Comparison of ENCODE assay signal across 8 mouse cellular contexts in the genomic region with DNA sequence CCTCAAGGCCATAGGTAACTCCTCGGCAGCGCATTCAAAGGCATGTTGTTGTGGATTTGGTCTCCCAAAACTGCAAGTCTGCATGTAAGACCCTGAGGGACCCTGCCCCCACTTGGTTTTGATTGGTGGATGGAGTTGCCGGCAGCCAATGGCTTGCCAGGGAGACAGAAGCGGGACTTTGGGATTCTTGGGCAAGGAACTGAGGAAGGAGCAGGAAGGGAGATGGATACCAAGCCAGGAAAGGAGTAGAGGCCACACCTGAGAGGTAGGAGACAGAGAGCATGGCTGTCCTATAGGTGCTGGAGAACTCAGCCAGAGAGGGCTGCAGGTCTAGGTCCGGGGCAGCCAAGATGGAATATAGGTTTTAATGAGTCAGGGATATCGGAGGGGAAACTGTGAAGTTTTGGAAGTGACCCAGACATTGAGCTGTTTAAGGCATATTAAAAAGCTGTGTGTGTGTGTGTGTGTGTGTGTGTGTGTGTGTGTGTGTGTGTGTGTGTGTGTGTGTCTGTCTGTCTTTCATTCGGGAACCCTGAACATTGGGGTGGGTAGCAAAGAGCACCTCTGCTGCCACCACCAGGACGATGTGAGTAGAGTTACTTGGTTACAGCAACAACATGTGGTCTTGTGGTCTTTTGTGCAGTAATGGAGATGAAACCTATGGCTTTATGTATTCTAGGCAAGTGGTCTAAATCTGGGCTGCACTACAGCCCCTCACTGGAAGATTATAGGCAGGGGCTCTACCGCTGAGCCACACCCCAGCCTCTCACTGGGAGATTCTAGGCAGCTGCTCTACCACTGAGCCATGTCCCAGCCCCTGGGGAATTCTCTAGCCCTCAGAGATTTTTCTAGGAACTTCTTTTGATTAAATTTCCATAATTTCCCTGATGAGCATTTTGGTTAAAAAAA. TPM values are rescaled to one million over a fixed set of nuclear protein-coding genes. Genes with fewer than 3 reads are reported as not detected.
DNase-seq lines count a peak whose midpoint lies in the region; ATAC-seq and TF ChIP-seq lines count a peak whose summit lies in the region.

No protein-coding gene starts in this region.

- no peaks in the 10 kb centered on the region for H3K4me1 ChIP-seq in lung, embryonic 14.5 days (ENCODE audit: insufficient read depth)
- no peaks in the 10 kb centered on the region for H3K4me1 ChIP-seq in embryonic facial prominence, embryonic 14.5 days (ENCODE audit: control insufficient read depth, insufficient read depth, low read length)

- no peaks in the 10 kb centered on the region for H3K27me3 ChIP-seq in lung, embryonic 14.5 days (ENCODE audit: insufficient read depth, low read length)
- H3K27me3 ChIP-seq in embryonic facial prominence, embryonic 14.5 days (replicated peaks; ENCODE audit: control insufficient read depth, insufficient read depth, low read length), result no peaks in the 10 kb centered on the region

- peak; percentile 64 for DNase-seq in lung, embryonic 14.5 days
- no peak for DNase-seq in lung, postnatal 4 days
- peak; percentile 40 for DNase-seq in embryonic facial prominence, embryonic 14.5 days (ENCODE audit: low spot score)
- peak; percentile 46 for DNase-seq in induced T-regulatory cell, adult 2 months (ENCODE audit: low read depth)
- DNase-seq in urinary bladder, postnatal 4 days (ENCODE audit: low spot score in 2 of 2), result no peak
- no peak for DNase-seq in gastrocnemius, postnatal 25 days
- DNase-seq in gastrocnemius, postnatal 10 days, result no peak

- no peak overlapping the region for H3K27ac ChIP-seq in lung, embryonic 14.5 days (ENCODE audit: low read depth)
- H3K27ac ChIP-seq in embryonic facial prominence, embryonic 14.5 days (replicated peaks; ENCODE audit: low read depth, low read length), result no peak overlapping the region

- H3K4me3 ChIP-seq in lung, embryonic 14.5 days (ENCODE audit: low read depth, low read length), result peak overlapping the region; percentile 10; the same call in 1 of the 2 replicates
- peak overlapping the region; percentile 15 for H3K4me3 ChIP-seq in embryonic facial prominence, embryonic 14.5 days (ENCODE audit: low read depth, low read length)

- peak; percentile 50 for TF ChIP-seq CTCF in lung, embryonic 14.5 days (IDR thresholded peaks at IDR 0.05; ENCODE audit: low read depth)

- peak; percentile 70 for ATAC-seq in lung, embryonic 14.5 days (ENCODE audit: insufficient read depth)
- peak; percentile 50; the same call in 1 of the 2 replicates for ATAC-seq in embryonic facial prominence, embryonic 14.5 days (ENCODE audit: low read depth)
- peak; percentile 82 for ATAC-seq in megakaryocyte progenitor cell, adult 5-6 weeks (replicated peaks; ENCODE audit: poor library complexity)

- H3K9ac ChIP-seq in lung, embryonic 14.5 days, result no peak overlapping the region
- H3K9ac ChIP-seq in embryonic facial prominence, embryonic 14.5 days (ENCODE audit: low read depth, low read length), result no peak overlapping the region

- no peaks in the 10 kb centered on the region for H3K36me3 ChIP-seq in lung, embryonic 14.5 days (ENCODE audit: insufficient read depth)
- no peaks in the 10 kb centered on the region for H3K36me3 ChIP-seq in embryonic facial prominence, embryonic 14.5 days (ENCODE audit: control insufficient read depth, insufficient read depth, low read length)

- H3K9me3 ChIP-seq in lung, embryonic 14.5 days (ENCODE audit: low read depth, low read length), result no peaks in the 10 kb centered on the region
- H3K9me3 ChIP-seq in embryonic facial prominence, embryonic 14.5 days (ENCODE audit: control insufficient read depth, low read length), result no peaks in the 10 kb centered on the region

- peak overlapping the region; percentile 45 for H3K4me2 ChIP-seq in lung, embryonic 14.5 days
- peak overlapping the region; percentile 49 for H3K4me2 ChIP-seq in embryonic facial prominence, embryonic 14.5 days (ENCODE audit: low read depth, low read length)

- 15% methylated on average over 9 of the region's 9 CpGs for WGBS in lung, embryonic 14.5 days
- 20% methylated on average over 8 of the region's 9 CpGs for WGBS in embryonic facial prominence, embryonic 14.5 days

RNA-seq across cellular contexts. Expression of gene Cyp2b10, which starts 37.2 kb away (rescaled TPM):
- 0.47 TPM in 1 of 2 replicates, not detected in the other for polyA plus RNA-seq in lung, embryonic 14.5 days (2014; fragmentation: Nextera tagmentation; extraction: Ambion mirVana)
- polyA plus RNA-seq in embryonic facial prominence, embryonic 14.5 days (2014; fragmentation: Nextera tagmentation; extraction: Ambion mirVana), result not detected in 2 replicates
- total RNA-seq in megakaryocyte progenitor cell, adult 5-6 weeks (2015), result not detected in 2 replicates
- total RNA-seq in megakaryocyte progenitor cell, adult 5-6 weeks (2017), result not detected in 2 replicates
- total RNA-seq in gastrocnemius, postnatal 25 days (2021), result not detected
- not detected for total RNA-seq in gastrocnemius, postnatal 10 days (2021)

RNA-seq across cellular contexts. Expression of gene Cyp2s1, which starts 43.5 kb away (rescaled TPM):
- polyA plus RNA-seq in lung, embryonic 14.5 days (2014; fragmentation: Nextera tagmentation; extraction: Ambion mirVana), result 3.2 and 3.8 TPM in 2 replicates
- 4.1 TPM in 2 replicates for polyA plus RNA-seq in embryonic facial prominence, embryonic 14.5 days (2014; fragmentation: Nextera tagmentation; extraction: Ambion mirVana)
- total RNA-seq in megakaryocyte progenitor cell, adult 5-6 weeks (2015), result 0.17 TPM in 1 of 2 replicates, not detected in the other
- total RNA-seq in megakaryocyte progenitor cell, adult 5-6 weeks (2017), result not detected in 2 replicates
- under 1 TPM; 0.13 to 0.16 TPM for total RNA-seq in gastrocnemius, postnatal 25 days (2021)
- under 1 TPM; 0.27 to 0.52 TPM for total RNA-seq in gastrocnemius, postnatal 10 days (2021)

Comparison
In these comparisons a context has a peak if more than half of its experiments do, and no peak if none do; other contexts are left out.
1. DNase-seq: peak in lung, embryonic 14.5 days (single experiment), embryonic facial prominence, embryonic 14.5 days (single experiment) and induced T-regulatory cell, adult 2 months (single experiment); none in lung, postnatal 4 days (0 of 2), urinary bladder, postnatal 4 days (0 of 2), gastrocnemius, postnatal 25 days (single experiment) and gastrocnemius, postnatal 10 days (single experiment).
2. Peak in every context shown above with its lines, with median percentiles within 50 percentile points of each other: ATAC-seq.